Mouse (Mus musculus) MEL (cell line): Measurements from ENCODE around the gene Gpt2. TPM values are rescaled to one million over a fixed set of nuclear protein-coding genes. Genes with fewer than 3 reads are reported as not detected.

Experiments
- DNase-seq: peaks from one replicate; pipeline ENCODE4 v3.0.0; 2011; ENCODE audit warnings: low read depth, low spot score
- H3K27ac ChIP-seq: 2 replicates; pipeline ENCODE4 v1.5.1; 2012; ENCODE audit warnings: low read depth, mild to moderate bottlenecking, control low read depth, low read length, moderate library complexity; ENCODE audit not compliant: control insufficient read depth
- H3K27me3 ChIP-seq, 2 experiments: fragments of 150-350 bp in 1 of 2; sonication (generic) in 1 of 2; 2 replicates each; pipeline ENCODE4 v1.6.1; 2012; ENCODE audit warnings: low read length in 2 of 2, mild to moderate bottlenecking in 2 of 2, improper control_type of control experiment in 1 of 2, moderate library complexity in 1 of 2; ENCODE audit not compliant: insufficient read depth in 2 of 2, control insufficient read depth in 1 of 2
- H3K36me3 ChIP-seq, 2 experiments: 2 replicates each; pipeline ENCODE4 v1.6.1; 2012 to 2014; ENCODE audit warnings: low read length in 2 of 2, improper control_type of control experiment in 1 of 2, inconsistent platforms in 1 of 2, mild to moderate bottlenecking in 1 of 2; ENCODE audit not compliant: insufficient read depth in 2 of 2, control insufficient read depth in 1 of 2
- H3K4me1 ChIP-seq, 2 experiments: fragments of 150-350 bp in 1 of 2; sonication (generic) in 1 of 2; 2 replicates each; pipeline ENCODE4 v1.6.1; 2012; ENCODE audit warnings: low read length in 2 of 2, improper control_type of control experiment in 1 of 2, mild to moderate bottlenecking in 1 of 2; ENCODE audit not compliant: insufficient read depth in 2 of 2, control insufficient read depth in 1 of 2
- H3K4me3 ChIP-seq, 2 experiments: fragments of 150-350 bp in 1 of 2; sonication (generic) in 1 of 2; 2 replicates each; pipeline ENCODE4 v1.5.1; 2012; ENCODE audit warnings: low read depth in 2 of 2, low read length in 2 of 2, mild to moderate bottlenecking in 2 of 2, moderate library complexity in 2 of 2, control low read depth in 1 of 2, improper control_type of control experiment in 1 of 2; ENCODE audit not compliant: control insufficient read depth in 1 of 2, insufficient read depth in 1 of 2
- H3K79me2 ChIP-seq: 2 replicates; pipeline ENCODE4 v1.6.1; 2012; ENCODE audit warnings: mild to moderate bottlenecking, low read length, moderate library complexity; ENCODE audit not compliant: control insufficient read depth, poor library complexity, insufficient read depth
- H3K9ac ChIP-seq: 2 replicates; pipeline ENCODE4 v1.6.1; 2012; ENCODE audit warnings: low read depth, mild to moderate bottlenecking, control low read depth, low read length, moderate library complexity; ENCODE audit not compliant: control insufficient read depth, poor library complexity, severe bottlenecking
- H3K9me3 ChIP-seq: fragments of 150-350 bp; sonication (generic); replicated peaks from 2 replicates; pipeline ENCODE4 v1.6.1; 2012; ENCODE audit warnings: mild to moderate bottlenecking, low read length, improper control_type of control experiment, moderate library complexity; ENCODE audit not compliant: insufficient read depth
- CHD1 ChIP-seq: IDR thresholded peaks from 2 replicates; pipeline ENCODE4 v1.6.1; 2012; ENCODE audit warnings: low read depth, mild to moderate bottlenecking, inconsistent platforms, low read length, improper control_type of control experiment
- CHD2 ChIP-seq: IDR thresholded peaks from 2 replicates; pipeline ENCODE4 v1.6.1; 2011; ENCODE audit warnings: low read length, improper control_type of control experiment
- CTCF ChIP-seq, 3 experiments: IDR thresholded peaks in 2 of 3; conservative IDR thresholded peaks in 1 of 3; 2 replicates each; pipeline ENCODE4 v1.5.1; 2011 to 2012; ENCODE audit warnings: low read length in 3 of 3, low read depth in 2 of 3, mild to moderate bottlenecking in 2 of 3, improper control_type of control experiment in 1 of 3, inconsistent platforms in 1 of 3, mixed read lengths in 1 of 3, moderate library complexity in 1 of 3; ENCODE audit not compliant: control insufficient read depth in 1 of 3, insufficient read depth in 1 of 3, poor library complexity in 1 of 3, severe bottlenecking in 1 of 3
- E2F4 ChIP-seq: IDR thresholded peaks from 2 replicates; pipeline ENCODE4 v1.6.1; 2011; ENCODE audit warnings: low read depth, low read length, improper control_type of control experiment, borderline replicate concordance
- ELF1 ChIP-seq: IDR thresholded peaks from 2 replicates; pipeline ENCODE4 v1.6.1; 2014; ENCODE audit warnings: low read depth, mild to moderate bottlenecking, inconsistent platforms, low read length, improper control_type of control experiment, moderate library complexity
- EP300 ChIP-seq, 2 experiments: IDR thresholded peaks; 2 replicates each; pipeline ENCODE4 v1.6.1; 2011; ENCODE audit warnings: improper control_type of control experiment in 2 of 2, low read length in 2 of 2, low read depth in 1 of 2, mild to moderate bottlenecking in 1 of 2
- ETS1 ChIP-seq: IDR thresholded peaks from 2 replicates; pipeline ENCODE4 v1.6.1; 2012; ENCODE audit warnings: low read depth, mild to moderate bottlenecking, inconsistent platforms, low read length, improper control_type of control experiment, moderate library complexity
- GATA1 ChIP-seq: IDR thresholded peaks from 2 replicates; pipeline ENCODE4 v1.6.1; 2011; ENCODE audit warnings: low read depth, low read length, improper control_type of control experiment
- HCFC1 ChIP-seq: IDR thresholded peaks from 2 replicates; pipeline ENCODE4 v1.6.1; 2012; ENCODE audit warnings: low read depth, mild to moderate bottlenecking, inconsistent platforms, low read length, improper control_type of control experiment, moderate library complexity
- JUND ChIP-seq: IDR thresholded peaks from 2 replicates; pipeline ENCODE4 v1.6.1; 2011; ENCODE audit warnings: low read depth, mild to moderate bottlenecking, improper control_type of control experiment, low read length
- KAT2A ChIP-seq: conservative IDR thresholded peaks from 2 replicates; pipeline ENCODE4 v1.6.1; 2012; ENCODE audit warnings: low read depth, low read length, improper control_type of control experiment, inconsistent platforms
- MAFK ChIP-seq: IDR thresholded peaks from 2 replicates; pipeline ENCODE4 v1.6.1; 2011; ENCODE audit warnings: low read depth, mild to moderate bottlenecking, low read length, improper control_type of control experiment, borderline replicate concordance
- MAX ChIP-seq: IDR thresholded peaks from 2 replicates; pipeline ENCODE4 v1.6.1; 2011; ENCODE audit warnings: low read length, improper control_type of control experiment
- MAZ ChIP-seq: IDR thresholded peaks from 2 replicates; pipeline ENCODE4 v1.6.1; 2012; ENCODE audit warnings: low read depth, mild to moderate bottlenecking, inconsistent platforms, low read length, improper control_type of control experiment
- MXI1 ChIP-seq: IDR thresholded peaks from 2 replicates; pipeline ENCODE4 v1.6.1; 2011; ENCODE audit warnings: mild to moderate bottlenecking, low read depth, low read length, improper control_type of control experiment
- MYC ChIP-seq: IDR thresholded peaks from 2 replicates; pipeline ENCODE4 v1.6.1; 2011; ENCODE audit warnings: low read depth, mild to moderate bottlenecking, low read length, improper control_type of control experiment, moderate library complexity
- NELFE ChIP-seq: IDR thresholded peaks from 2 replicates; pipeline ENCODE4 v1.6.1; 2011; ENCODE audit warnings: low read depth, low read length, improper control_type of control experiment
- NRF1 ChIP-seq: IDR thresholded peaks from 2 replicates; pipeline ENCODE4 v1.6.1; 2014; ENCODE audit warnings: low read depth, mild to moderate bottlenecking, inconsistent platforms, low read length, improper control_type of control experiment, moderate library complexity; ENCODE audit not compliant: poor library complexity, insufficient read depth, severe bottlenecking
- POLR2AphosphoS2 ChIP-seq: IDR thresholded peaks from 2 replicates; pipeline ENCODE4 v1.6.1; 2011; ENCODE audit warnings: low read length, improper control_type of control experiment
- POLR2AphosphoS5 ChIP-seq: IDR thresholded peaks from 2 replicates; pipeline ENCODE4 v1.6.1; 2012; ENCODE audit warnings: low read depth, borderline replicate concordance, mild to moderate bottlenecking, inconsistent platforms, low read length, moderate library complexity, mixed read lengths
- RAD21 ChIP-seq: IDR thresholded peaks from 2 replicates; pipeline ENCODE4 v1.6.1; 2011; ENCODE audit warnings: mild to moderate bottlenecking, low read depth, low read length, improper control_type of control experiment
- RCOR1 ChIP-seq: IDR thresholded peaks from 2 replicates; pipeline ENCODE4 v1.6.1; 2012; ENCODE audit warnings: low read depth, mild to moderate bottlenecking, inconsistent platforms, low read length, improper control_type of control experiment
- SIN3A ChIP-seq: IDR thresholded peaks from 2 replicates; pipeline ENCODE4 v1.6.1; 2012; ENCODE audit warnings: low read length, improper control_type of control experiment, inconsistent platforms
- SMC3 ChIP-seq: IDR thresholded peaks from 2 replicates; pipeline ENCODE4 v1.6.1; 2011; ENCODE audit warnings: low read depth, low read length, improper control_type of control experiment
- TBP ChIP-seq: IDR thresholded peaks from 2 replicates; pipeline ENCODE4 v1.8.0; 2011; ENCODE audit warnings: low read depth, low read length, improper control_type of control experiment
- TCF12 ChIP-seq: IDR thresholded peaks from 2 replicates; pipeline ENCODE4 v1.6.1; 2014; ENCODE audit warnings: low read depth, mild to moderate bottlenecking, inconsistent platforms, low read length, improper control_type of control experiment, moderate library complexity
- UBTF ChIP-seq: IDR thresholded peaks from 2 replicates; pipeline ENCODE4 v1.6.1; 2012; ENCODE audit warnings: low read depth, mild to moderate bottlenecking, inconsistent platforms, low read length, improper control_type of control experiment, moderate library complexity, borderline replicate concordance; ENCODE audit not compliant: insufficient read depth
- USF1 ChIP-seq: IDR thresholded peaks from 2 replicates; pipeline ENCODE4 v1.6.1; 2014; ENCODE audit warnings: low read depth, mild to moderate bottlenecking, inconsistent platforms, low read length, improper control_type of control experiment, moderate library complexity
- USF2 ChIP-seq, 2 experiments: IDR thresholded peaks; 2 replicates each; pipeline ENCODE4 v1.6.1; 2011 to 2012; ENCODE audit warnings: improper control_type of control experiment in 2 of 2, low read length in 2 of 2, borderline replicate concordance in 1 of 2, inconsistent platforms in 1 of 2, low read depth in 1 of 2, mild to moderate bottlenecking in 1 of 2; ENCODE audit not compliant: insufficient read depth in 1 of 2
- ZMIZ1 ChIP-seq: IDR thresholded peaks from 2 replicates; pipeline ENCODE4 v1.6.1; 2012; ENCODE audit warnings: low read depth, mild to moderate bottlenecking, inconsistent platforms, low read length, improper control_type of control experiment, moderate library complexity
- ZNF384 ChIP-seq: IDR thresholded peaks from 2 replicates; pipeline ENCODE4 v1.6.1; 2012; ENCODE audit warnings: low read depth, mild to moderate bottlenecking, inconsistent platforms, low read length, improper control_type of control experiment
- polyA plus RNA-seq, 2 experiments: library from polyadenylated mRNA; stranded (reverse) in 1 of 2; unstranded in 1 of 2; fragments of >175 nt in 1 of 2; fragments of >200 nt in 1 of 2; gene quantifications; 2 replicates each; pipeline versions ENCODE4 v1.2.1 to v1.2.4; 2012; ENCODE audit warnings: low replicate concordance in 2 of 2, low read depth in 1 of 2; ENCODE audit not compliant: insufficient read length in 2 of 2, insufficient read depth in 1 of 2, missing spikeins in 1 of 2
- total RNA-seq: library from RNA; depleted of rRNA; stranded (reverse); fragments of 300-350 nt; gene quantifications from 2 replicates; pipeline ENCODE4 v1.2.3, GENCODE M21; 2012

Gpt2 gene
- total and polyA plus RNA-seq, 3 experiments, result 10.2 to 25.3 TPM; not detected in 1

- Histone ChIP-seq H3K36me3 (peaks cover 0 to 19% of the 10 kb centered on the region in 2 experiments; a peak in 3 of 4 replicates), H3K27ac (no peak overlapping the region), H3K79me2 (no peaks in the 10 kb centered on the region), H3K4me1 (peaks cover 11 to 24% of the 10 kb centered on the region in 2 experiments), H3K27me3 (no peaks in the 10 kb centered on the region)
- no peak for TF ChIP-seq TBP
- no peak for TF ChIP-seq CHD2
- TF ChIP-seq NRF1, result no peak
- no peak for TF ChIP-seq RCOR1
- no peak for TF ChIP-seq USF2 (IDR thresholded peaks at IDR 0.05; ENCODE audit: borderline replicate concordance in 1 of 2, insufficient read depth in 1 of 2, low read depth in 1 of 2, low read length in 2 of 2)
- TF ChIP-seq KAT2A, result no peak
- TF ChIP-seq HCFC1, result no peak
- no peak for TF ChIP-seq SMC3
- no peak for TF ChIP-seq EP300 (IDR thresholded peaks at IDR 0.05; ENCODE audit: low read depth in 1 of 2, low read length in 2 of 2)
- TF ChIP-seq RAD21, result no peak
- TF ChIP-seq POLR2AphosphoS2, result no peak
- TF ChIP-seq TCF12, result no peak
- no peak for TF ChIP-seq ZMIZ1
- TF ChIP-seq MYC, result no peak
- no peak for TF ChIP-seq SIN3A
- TF ChIP-seq CHD1, result no peak
- no peak for TF ChIP-seq MAZ
- TF ChIP-seq POLR2AphosphoS5, result no peak
- TF ChIP-seq ELF1, result no peak
- TF ChIP-seq, all 39 proteins: peak for 0
- Histone ChIP-seq H3K4me3 (no peak overlapping the region), H3K9me3 (no peaks in the 10 kb centered on the region), H3K9ac (no peak overlapping the region)
- DNase-seq, result no peak
Observed at GRCm38 (mm10) chr8:85528959-85529358, 36.6 kb downstream of the Gpt2 start.

GRCm38 (mm10) chr8:85530717-85531116 is 38.3 kb downstream of the Gpt2 start:
- peaks cover 0 to 24% of the 10 kb centered on the region in 2 experiments; a peak in 2 of 4 replicates for H3K36me3 ChIP-seq
- no peaks in the 10 kb centered on the region for H3K9me3 ChIP-seq
- no peak overlapping the region for H3K4me3 ChIP-seq
- peak; percentile 79 for DNase-seq
- H3K79me2 ChIP-seq, result no peaks in the 10 kb centered on the region
- H3K4me1 ChIP-seq, result peaks cover 11 to 24% of the 10 kb centered on the region in 2 experiments
- no peak overlapping the region for H3K27ac ChIP-seq
- no peaks in the 10 kb centered on the region for H3K27me3 ChIP-seq
- H3K9ac ChIP-seq, result no peak overlapping the region
- TF ChIP-seq TCF12 (peak; percentile 71), NELFE (no peak), POLR2AphosphoS2 (no peak), ZNF384 (no peak), USF1 (no peak), ETS1 (peak; percentile 76), MXI1 (peak; percentile 52; the same call in 1 of the 2 replicates), HCFC1 (no peak), EP300 (IDR thresholded peaks at IDR 0.05; ENCODE audit: low read depth in 1 of 2, low read length in 2 of 2) (peak; percentile 64 to 72), RCOR1 (peak; percentile 74; the same call in 1 of the 2 replicates), MAFK (no peak), CHD1 (no peak), MYC (peak; percentile 78), MAZ (no peak), UBTF (no peak), GATA1 (peak; percentile 72), MAX (peak; percentile 70), CTCF (IDR thresholded peaks at IDR 0.05 in 2 of 3, conservative IDR thresholded peaks at IDR 0.05 in 1 of 3; ENCODE audit: control insufficient read depth in 1 of 3, insufficient read depth in 1 of 3, low read depth in 2 of 3, low read length in 3 of 3, poor library complexity in 1 of 3, severe bottlenecking in 1 of 3) (no peak), E2F4 (no peak), JUND (no peak)
